Mouse (Mus musculus) spleen, postnatal 4 days (tissue): Measurements from ENCODE around the gene Krt12.

ENCODE experiments used
- DNase-seq, 2 experiments: peaks; one replicate each; pipeline ENCODE4 v3.0.0; 2022; ENCODE audit warnings: low spot score in 2 of 2

Gene Krt12

GRCm38 (mm10) chr11:99422159-99422558 is at the start of gene Krt12:
Gene Krt12, minus strand, starts transcription at chr11:99422259.
- no peak for DNase-seq

GRCm38 (mm10) chr11:99469228-99469627 is 47.2 kb upstream of the Krt12 start:
- DNase-seq, result no peak

GRCm38 (mm10) chr11:99468566-99468965 is 46.5 kb upstream of the Krt12 start:
- DNase-seq, result no peak

- DNase-seq, result no peak
Measured at GRCm38 (mm10) chr11:99466316-99466715, 44.3 kb upstream of the Krt12 start.

GRCm38 (mm10) chr11:99464836-99465235 is 42.8 kb upstream of the Krt12 start:
- peak; percentile 39 to 84 for DNase-seq

- peak; percentile 26 to 71 for DNase-seq
Measured at GRCm38 (mm10) chr11:99463155-99463554, 41.1 kb upstream of the Krt12 start.

GRCm38 (mm10) chr11:99461736-99462135 is 39.7 kb upstream of the Krt12 start:
- no peak for DNase-seq

GRCm38 (mm10) chr11:99458887-99459286 is 36.8 kb upstream of the Krt12 start:
- no peak for DNase-seq

- DNase-seq, result no peak
Measured at GRCm38 (mm10) chr11:99454759-99455158, 32.7 kb upstream of the Krt12 start.

GRCm38 (mm10) chr11:99454044-99454443 is 32.0 kb upstream of the Krt12 start:
- no peak for DNase-seq

- no peak for DNase-seq
Measured at GRCm38 (mm10) chr11:99448769-99449168, 26.7 kb upstream of the Krt12 start.

- no peak for DNase-seq
Measured at GRCm38 (mm10) chr11:99441220-99441619, 19.2 kb upstream of the Krt12 start.

- no peak for DNase-seq
Measured at GRCm38 (mm10) chr11:99439465-99439864, 17.4 kb upstream of the Krt12 start.

GRCm38 (mm10) chr11:99437972-99438371 is 15.9 kb upstream of the Krt12 start, which contains the start of gene Krt20:
Gene Krt20, minus strand, starts transcription at chr11:99438150.
- no peak for DNase-seq

GRCm38 (mm10) chr11:99436625-99437024 is 14.6 kb upstream of the Krt12 start:
- DNase-seq, result no peak

GRCm38 (mm10) chr11:99430670-99431069 is 8.6 kb upstream of the Krt12 start:
- no peak for DNase-seq

GRCm38 (mm10) chr11:99420586-99420985 is 1.5 kb downstream of the Krt12 start:
- DNase-seq, result no peak

- DNase-seq, result no peak
Measured at GRCm38 (mm10) chr11:99417819-99418218, 4.2 kb downstream of the Krt12 start.

- no peak for DNase-seq
Measured at GRCm38 (mm10) chr11:99416902-99417301, 5.2 kb downstream of the Krt12 start.

GRCm38 (mm10) chr11:99414463-99415147 is 7.5 kb downstream of the Krt12 start:
- no peak for DNase-seq

GRCm38 (mm10) chr11:99413247-99413646 is 8.8 kb downstream of the Krt12 start:
- no peak for DNase-seq

- DNase-seq, result no peak
Measured at GRCm38 (mm10) chr11:99406186-99406585, 15.9 kb downstream of the Krt12 start.

- DNase-seq, result no peak
Measured at GRCm38 (mm10) chr11:99399956-99400549, 22.0 kb downstream of the Krt12 start.
